8 mouse cellular contexts compared by ENCODE assay signal in the genomic region with DNA sequence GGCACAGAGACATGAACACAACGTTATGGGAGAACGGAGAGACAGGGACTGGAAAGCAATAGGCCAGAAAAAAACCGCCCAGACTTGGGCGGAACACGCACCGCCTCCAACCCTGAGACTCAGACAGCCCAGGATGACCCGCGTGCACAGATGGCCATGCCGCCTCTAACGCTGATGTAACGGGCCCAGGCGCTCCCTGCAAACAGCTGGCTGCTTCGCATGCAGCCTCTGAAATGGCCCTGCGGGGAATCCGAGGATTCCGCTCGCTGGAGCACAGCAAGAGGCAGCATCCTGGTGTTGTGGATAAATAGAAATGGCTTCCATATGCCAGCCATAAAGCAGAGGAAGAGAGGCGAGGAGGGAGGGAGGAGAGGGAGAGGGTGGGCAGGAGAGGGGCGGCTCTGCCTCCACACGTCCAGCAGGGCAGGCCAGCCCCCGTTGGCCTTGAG. TPM values are rescaled to one million over a fixed set of nuclear protein-coding genes. Genes with fewer than 3 reads are reported as not detected.
DNase-seq lines count a peak whose midpoint lies in the region; ATAC-seq and TF ChIP-seq lines count a peak whose summit lies in the region.

No protein-coding gene starts in this region.

- DNase-seq in ES-E14 (ENCODE audit: low read depth, low spot score) = no peak
- peak; percentile 84 for DNase-seq in brain, adult 2 months (ENCODE audit: low read depth, low spot score)
- DNase-seq in forebrain, postnatal 0 days = peak; percentile 67
- peak; percentile 68 for DNase-seq in hindbrain, embryonic 11.5 days (ENCODE audit: low spot score)
- peak; percentile 76 for DNase-seq in limb, embryonic 11.5 days (ENCODE audit: low spot score)
- no peak for DNase-seq in spleen, postnatal 10 days (ENCODE audit: low spot score in 2 of 2)

- no peak for TF ChIP-seq CTCF in forebrain, postnatal 0 days (IDR thresholded peaks at IDR 0.05; ENCODE audit: low read depth)

- 11% methylated on average over 21 of the region's 21 CpGs for WGBS in forebrain, postnatal 0 days
- 12% methylated on average over 21 of the region's 21 CpGs for WGBS in hindbrain, embryonic 11.5 days
- WGBS in limb, embryonic 11.5 days = 6% methylated on average over 21 of the region's 21 CpGs

- H3K4me3 ChIP-seq in ES-E14 (ENCODE audit: insufficient read depth in 1 of 2, low read depth in 1 of 2, low read length in 2 of 2, poor library complexity in 1 of 2, severe bottlenecking in 1 of 2) (peak overlapping the region; percentile 47), myocyte (no peak overlapping the region)
- no peak overlapping the region for H3K4me3 ChIP-seq in forebrain, postnatal 0 days (ENCODE audit: low read depth, low read length)
- no peak overlapping the region for H3K4me3 ChIP-seq in hindbrain, embryonic 11.5 days (ENCODE audit: low read depth, low read length)
- no peak overlapping the region for H3K4me3 ChIP-seq in limb, embryonic 11.5 days (ENCODE audit: low read depth, low read length)

- no peaks in the 10 kb centered on the region for H3K27me3 ChIP-seq in forebrain, postnatal 0 days (ENCODE audit: insufficient read depth, low read length)
- no peaks in the 10 kb centered on the region for H3K27me3 ChIP-seq in hindbrain, embryonic 11.5 days (ENCODE audit: control insufficient read depth, insufficient read depth, low read length)
- no peaks in the 10 kb centered on the region for H3K27me3 ChIP-seq in limb, embryonic 11.5 days (ENCODE audit: control insufficient read depth, insufficient read depth, low read length)
- H3K27me3 ChIP-seq in myocyte (ENCODE audit: control insufficient read depth, insufficient read depth, insufficient read length) = no peaks in the 10 kb centered on the region

- H3K79me2 ChIP-seq in myocyte (ENCODE audit: control insufficient read depth, insufficient read depth) = peaks cover 63% of the 10 kb centered on the region

- TF ChIP-seq POLR2A in myocyte (IDR thresholded peaks at IDR 0.05; ENCODE audit: insufficient read length, low read depth) = peak; percentile 86

- peaks cover 6% of the 10 kb centered on the region in 2 experiments; a peak in 3 of 4 replicates for H3K4me1 ChIP-seq in ES-E14 (ENCODE audit: control insufficient read depth in 2 of 2, insufficient read depth in 2 of 2, low read length in 2 of 2, poor library complexity in 1 of 2)
- H3K4me1 ChIP-seq in forebrain, postnatal 0 days (ENCODE audit: insufficient read depth) = peaks cover 29% of the 10 kb centered on the region
- H3K4me1 ChIP-seq in hindbrain, embryonic 11.5 days (replicated peaks; ENCODE audit: control insufficient read depth, insufficient read depth, low read length) = peaks cover 32% of the 10 kb centered on the region
- peaks cover 70% of the 10 kb centered on the region for H3K4me1 ChIP-seq in limb, embryonic 11.5 days (ENCODE audit: control insufficient read depth, insufficient read depth, low read length)

- ATAC-seq in forebrain, postnatal 0 days = peak; percentile 32
- peak; percentile 53; the same call in 1 of the 2 replicates for ATAC-seq in hindbrain, embryonic 11.5 days (ENCODE audit: low FRiP score)
- peak; percentile 28; the same call in 1 of the 2 replicates for ATAC-seq in limb, embryonic 11.5 days (ENCODE audit: insufficient number of reproducible peaks, low FRiP score, low TSS enrichment, low read depth)
- no peak for ATAC-seq in erythroblast, adult 5-6 weeks (replicated peaks; ENCODE audit: low FRiP score, poor library complexity, severe bottlenecking)

- in situ Hi-C loops in ES-E14 (cut with MboI; ENCODE audit: low sequenced_read_pairs in 2 of 2, unreplicated experiment in 2 of 2) = no loop called here

- no peak overlapping the region for H3K27ac ChIP-seq in ES-E14 (ENCODE audit: insufficient read depth, low read depth, low read length, poor library complexity, severe bottlenecking)
- peak overlapping the region; percentile 77 for H3K27ac ChIP-seq in forebrain, postnatal 0 days (ENCODE audit: low read depth, low read length)
- peak overlapping the region; percentile 70 for H3K27ac ChIP-seq in hindbrain, embryonic 11.5 days (ENCODE audit: low read depth, low read length)
- H3K27ac ChIP-seq in limb, embryonic 11.5 days (replicated peaks; ENCODE audit: low read depth, low read length) = peak overlapping the region; percentile 85

- no peaks in the 10 kb centered on the region for H3K9me3 ChIP-seq in ES-E14 (ENCODE audit: control insufficient read depth, insufficient read depth, low read depth, low read length)
- H3K9me3 ChIP-seq in forebrain, postnatal 0 days (ENCODE audit: low read length) = no peaks in the 10 kb centered on the region
- H3K9me3 ChIP-seq in hindbrain, embryonic 11.5 days (ENCODE audit: control insufficient read depth, low read length) = no peaks in the 10 kb centered on the region
- H3K9me3 ChIP-seq in limb, embryonic 11.5 days (ENCODE audit: control insufficient read depth, low read length) = no peaks in the 10 kb centered on the region

- peak overlapping the region; percentile 3 for H3ac ChIP-seq in myocyte (ENCODE audit: control insufficient read depth, insufficient read length)

- peak overlapping the region; percentile 17; the same call in 1 of the 2 replicates for H3K9ac ChIP-seq in ES-E14 (ENCODE audit: insufficient read depth, low read depth, low read length, poor library complexity, severe bottlenecking)
- H3K9ac ChIP-seq in forebrain, postnatal 0 days = peak overlapping the region; percentile 23; the same call in 1 of the 2 replicates
- peak overlapping the region; percentile 3; the same call in 1 of the 2 replicates for H3K9ac ChIP-seq in hindbrain, embryonic 11.5 days (ENCODE audit: low read depth, low read length)
- H3K9ac ChIP-seq in limb, embryonic 11.5 days (ENCODE audit: low read length) = peak overlapping the region; percentile 22; the same call in 1 of the 2 replicates

- H3K36me3 ChIP-seq in ES-E14 (ENCODE audit: control insufficient read depth, insufficient read depth, low read length, poor library complexity, severe bottlenecking) (no peaks in the 10 kb centered on the region), myocyte (ENCODE audit: control insufficient read depth, insufficient read depth) (peaks cover 4% of the 10 kb centered on the region)
- H3K36me3 ChIP-seq in forebrain, postnatal 0 days (ENCODE audit: insufficient read depth) = no peaks in the 10 kb centered on the region
- no peaks in the 10 kb centered on the region for H3K36me3 ChIP-seq in hindbrain, embryonic 11.5 days (ENCODE audit: control insufficient read depth, insufficient read depth, low read length)
- H3K36me3 ChIP-seq in limb, embryonic 11.5 days (ENCODE audit: control insufficient read depth, insufficient read depth, low read length) = no peaks in the 10 kb centered on the region

- peak overlapping the region; percentile 21 for H3K4me2 ChIP-seq in forebrain, postnatal 0 days (ENCODE audit: low read depth)
- H3K4me2 ChIP-seq in hindbrain, embryonic 11.5 days (replicated peaks; ENCODE audit: low read depth, low read length) = peak overlapping the region; percentile 4; the same call in 1 of the 2 replicates
- H3K4me2 ChIP-seq in limb, embryonic 11.5 days (ENCODE audit: low read depth, severe bottlenecking) = peak overlapping the region; percentile 26
- peak overlapping the region; percentile 97 for H3K4me2 ChIP-seq in myocyte (ENCODE audit: low read depth)

RNA-seq across cellular contexts. Expression of a gene that starts 21.2 kb away (rescaled TPM):
- total RNA-seq in ES-E14 (2012; rRNA removed) = 14.2 and 14.9 TPM in 2 replicates
- 10.0 and 14.3 TPM in 2 replicates for total RNA-seq in forebrain, postnatal 0 days (2014; rRNA removed)
- 7.9 and 11.1 TPM in 2 replicates for polyA plus RNA-seq in forebrain, postnatal 0 days (2015; fragmentation: Nextera tagmentation; extraction: Ambion mirVana)
- polyA plus RNA-seq in hindbrain, embryonic 11.5 days (2014; fragmentation: Nextera tagmentation; extraction: Ambion mirVana) = 12.5 and 15.6 TPM in 2 replicates
- 13.9 and 15.2 TPM in 2 replicates for polyA plus RNA-seq in limb, embryonic 11.5 days (2014; fragmentation: Nextera tagmentation; extraction: Ambion mirVana)
- polyA plus RNA-seq in myocyte (2012; fragmentation: generic; extraction: Trizol) = 88.7 TPM
- 199 and 213 TPM in 2 replicates for total RNA-seq in erythroblast, adult 5-6 weeks (2015; ENCODE audit: low replicate concordance)
- 147 and 161 TPM in 2 replicates for total RNA-seq in erythroblast, adult 5-6 weeks (2017; ENCODE audit: low replicate concordance)

RNA-seq across cellular contexts. Expression of a gene that starts 21.5 kb away (rescaled TPM):
- 0.16 TPM in 1 of 2 replicates, not detected in the other for total RNA-seq in ES-E14 (2012; rRNA removed)
- 1.4 and 2.0 TPM in 2 replicates for total RNA-seq in forebrain, postnatal 0 days (2014; rRNA removed)
- 1.4 and 1.8 TPM in 2 replicates for polyA plus RNA-seq in forebrain, postnatal 0 days (2015; fragmentation: Nextera tagmentation; extraction: Ambion mirVana)
- polyA plus RNA-seq in hindbrain, embryonic 11.5 days (2014; fragmentation: Nextera tagmentation; extraction: Ambion mirVana) = 1.1 and 1.4 TPM in 2 replicates
- polyA plus RNA-seq in limb, embryonic 11.5 days (2014; fragmentation: Nextera tagmentation; extraction: Ambion mirVana) = 0.27 and 0.40 TPM in 2 replicates
- 0.91 TPM for polyA plus RNA-seq in myocyte (2012; fragmentation: generic; extraction: Trizol)
- 3.8 and 10.4 TPM in 2 replicates for total RNA-seq in erythroblast, adult 5-6 weeks (2015; ENCODE audit: low replicate concordance)
- 15.2 and 21.7 TPM in 2 replicates for total RNA-seq in erythroblast, adult 5-6 weeks (2017; ENCODE audit: low replicate concordance)

RNA-seq across cellular contexts. Expression of a gene that starts 45.1 kb away (rescaled TPM):
- 20.6 and 23.7 TPM in 2 replicates for total RNA-seq in ES-E14 (2012; rRNA removed)
- 24.1 and 36.5 TPM in 2 replicates for total RNA-seq in forebrain, postnatal 0 days (2014; rRNA removed)
- polyA plus RNA-seq in forebrain, postnatal 0 days (2015; fragmentation: Nextera tagmentation; extraction: Ambion mirVana) = 28.6 and 31.8 TPM in 2 replicates
- 9.3 and 10.5 TPM in 2 replicates for polyA plus RNA-seq in hindbrain, embryonic 11.5 days (2014; fragmentation: Nextera tagmentation; extraction: Ambion mirVana)
- polyA plus RNA-seq in limb, embryonic 11.5 days (2014; fragmentation: Nextera tagmentation; extraction: Ambion mirVana) = 11.6 and 13.5 TPM in 2 replicates
- 14.7 TPM for polyA plus RNA-seq in myocyte (2012; fragmentation: generic; extraction: Trizol)
- 2.7 and 3.8 TPM in 2 replicates for total RNA-seq in erythroblast, adult 5-6 weeks (2015; ENCODE audit: low replicate concordance)
- total RNA-seq in erythroblast, adult 5-6 weeks (2017; ENCODE audit: low replicate concordance) = 0.84 TPM in 1 of 2 replicates, not detected in the other

RNA-seq across cellular contexts. Expression of a gene that starts 45.3 kb away (rescaled TPM):
- 90.7 and 108 TPM in 2 replicates for total RNA-seq in ES-E14 (2012; rRNA removed)
- 43.9 and 46.0 TPM in 2 replicates for total RNA-seq in forebrain, postnatal 0 days (2014; rRNA removed)
- polyA plus RNA-seq in forebrain, postnatal 0 days (2015; fragmentation: Nextera tagmentation; extraction: Ambion mirVana) = 35.5 and 40.0 TPM in 2 replicates
- 25.9 and 32.4 TPM in 2 replicates for polyA plus RNA-seq in hindbrain, embryonic 11.5 days (2014; fragmentation: Nextera tagmentation; extraction: Ambion mirVana)
- 33.1 and 33.5 TPM in 2 replicates for polyA plus RNA-seq in limb, embryonic 11.5 days (2014; fragmentation: Nextera tagmentation; extraction: Ambion mirVana)
- polyA plus RNA-seq in myocyte (2012; fragmentation: generic; extraction: Trizol) = 56.3 TPM
- 1.7 and 1.9 TPM in 2 replicates for total RNA-seq in erythroblast, adult 5-6 weeks (2015; ENCODE audit: low replicate concordance)
- total RNA-seq in erythroblast, adult 5-6 weeks (2017; ENCODE audit: low replicate concordance) = 5.2 and 6.0 TPM in 2 replicates

RNA-seq across cellular contexts. Expression of a gene that starts 56.3 kb away (rescaled TPM):
- total RNA-seq in ES-E14 (2012; rRNA removed) = 20.5 and 34.5 TPM in 2 replicates
- 2.5 and 4.9 TPM in 2 replicates for total RNA-seq in forebrain, postnatal 0 days (2014; rRNA removed)
- polyA plus RNA-seq in forebrain, postnatal 0 days (2015; fragmentation: Nextera tagmentation; extraction: Ambion mirVana) = 1.6 and 2.0 TPM in 2 replicates
- 1.5 and 2.1 TPM in 2 replicates for polyA plus RNA-seq in hindbrain, embryonic 11.5 days (2014; fragmentation: Nextera tagmentation; extraction: Ambion mirVana)
- polyA plus RNA-seq in limb, embryonic 11.5 days (2014; fragmentation: Nextera tagmentation; extraction: Ambion mirVana) = 1.6 and 2.7 TPM in 2 replicates
- polyA plus RNA-seq in myocyte (2012; fragmentation: generic; extraction: Trizol) = 19.6 TPM
- total RNA-seq in erythroblast, adult 5-6 weeks (2015; ENCODE audit: low replicate concordance) = 14.2 and 17.1 TPM in 2 replicates
- total RNA-seq in erythroblast, adult 5-6 weeks (2017; ENCODE audit: low replicate concordance) = 6.1 and 8.4 TPM in 2 replicates

Comparison
In these comparisons a context has a peak if more than half of its experiments do, and no peak if none do; other contexts are left out.
1. DNase-seq: peak in brain, adult 2 months (single experiment), forebrain, postnatal 0 days (single experiment), hindbrain, embryonic 11.5 days (single experiment) and limb, embryonic 11.5 days (single experiment); none in ES-E14 (single experiment) and spleen, postnatal 10 days (0 of 2).
2. H3K4me3 ChIP-seq: peak in ES-E14 (2 of 2); none in forebrain, postnatal 0 days (single experiment), hindbrain, embryonic 11.5 days (single experiment), limb, embryonic 11.5 days (single experiment) and myocyte (single experiment).
3. H3K4me2 ChIP-seq: peak in every context shown above with its lines; median percentile 97 in myocyte; 26 in limb, embryonic 11.5 days; 21 in forebrain, postnatal 0 days; 4 in hindbrain, embryonic 11.5 days.
4. Peak in every context shown above with its lines, with median percentiles within 50 percentile points of each other: H3K9ac ChIP-seq.